Mouse (Mus musculus) bone marrow macrophage, adult 2 months (primary cell): ENCODE results near the gene Irs3.

Experiments
- CTCF ChIP-seq: IDR thresholded peaks from 2 replicates; pipeline ENCODE4 v1.5.1; 2012; ENCODE audit warnings: low read depth, mild to moderate bottlenecking, low read length, moderate library complexity
- POLR2A ChIP-seq: IDR thresholded peaks from 2 replicates; pipeline ENCODE4 v1.6.1; 2012; ENCODE audit warnings: mild to moderate bottlenecking, low read depth, low read length, borderline replicate concordance

DNA sequence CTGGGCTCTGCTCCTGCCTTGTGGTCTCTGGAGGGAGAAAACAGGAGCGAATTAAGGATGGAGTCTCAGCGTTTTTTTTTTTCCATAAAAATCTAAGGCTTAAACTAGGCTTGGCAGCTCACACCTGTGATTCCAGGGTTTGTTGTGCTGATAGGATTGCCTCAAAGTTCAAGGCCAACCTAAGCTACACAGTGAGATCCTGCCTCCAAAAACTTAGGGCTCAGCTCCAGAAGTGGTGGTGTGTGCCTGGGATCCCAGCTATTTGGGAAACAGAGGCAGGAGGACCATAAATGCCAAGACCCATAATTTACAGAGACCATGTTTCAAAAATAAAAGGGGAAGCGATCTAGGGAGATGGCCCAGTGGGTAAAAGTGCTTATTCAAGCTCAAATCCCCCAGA is 36.2 kb downstream of the Irs3 start:
- TF ChIP-seq CTCF (no peak), POLR2A (no peak)
